Mouse (Mus musculus): Measurements from ENCODE around the gene Setd1b.
A peak's percentile ranks its signal among the peaks of the same experiment; 100 is the strongest.

Gene Setd1b

DNA sequence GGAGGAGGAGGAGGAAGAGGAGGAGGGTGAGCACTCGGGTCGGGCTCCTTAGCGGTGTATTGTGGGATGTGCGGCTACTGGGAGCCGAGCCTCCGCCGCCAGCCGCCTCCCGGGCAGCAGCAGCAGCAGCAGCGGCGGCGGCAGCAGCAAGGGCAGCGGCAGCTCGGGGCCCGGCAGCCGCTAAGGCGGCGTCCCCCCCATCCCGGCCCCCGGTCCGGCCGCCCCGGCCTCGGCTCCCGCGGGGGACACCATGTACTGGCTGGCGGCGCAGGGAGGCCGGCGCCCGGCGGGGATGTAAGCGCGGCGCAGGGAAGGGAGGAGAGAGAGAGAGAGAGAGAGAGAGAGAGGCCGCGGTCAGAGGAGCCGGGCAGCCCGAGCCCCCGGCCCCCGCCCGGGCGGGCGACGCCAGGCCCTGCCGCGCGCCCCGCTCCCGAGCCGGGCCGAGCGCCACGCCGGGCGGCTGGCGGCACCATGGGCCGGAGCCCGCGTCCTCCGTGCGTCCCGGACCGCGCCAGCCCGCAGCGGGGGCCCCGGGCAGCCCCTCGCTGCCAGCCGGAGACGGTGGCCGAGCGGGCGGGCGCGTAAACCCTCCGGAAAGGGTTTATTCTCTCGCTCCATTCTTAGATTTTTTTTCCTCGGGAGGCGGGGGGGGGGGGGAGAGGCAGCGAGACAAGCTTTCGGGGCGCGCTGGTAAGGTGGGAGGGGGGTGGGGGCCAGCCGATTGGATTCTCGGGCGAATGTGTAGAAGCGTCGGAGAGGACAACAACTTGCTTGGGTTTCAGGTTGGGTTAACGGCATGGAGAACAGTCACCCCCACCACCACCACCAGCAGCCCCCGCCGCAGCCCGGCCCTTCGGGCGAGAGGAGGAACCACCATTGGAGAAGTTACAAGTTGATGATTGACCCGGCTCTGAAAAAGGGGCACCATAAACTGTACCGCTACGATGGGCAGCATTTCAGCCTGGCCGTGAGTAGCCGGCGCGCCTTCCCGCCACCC lies at the start of gene Setd1b:
Gene Setd1b, plus strand, starts transcription at position 33 of the 997 bp plus-strand sequence.
- peak; percentile 49 to 58 for DNase-seq

DNA sequence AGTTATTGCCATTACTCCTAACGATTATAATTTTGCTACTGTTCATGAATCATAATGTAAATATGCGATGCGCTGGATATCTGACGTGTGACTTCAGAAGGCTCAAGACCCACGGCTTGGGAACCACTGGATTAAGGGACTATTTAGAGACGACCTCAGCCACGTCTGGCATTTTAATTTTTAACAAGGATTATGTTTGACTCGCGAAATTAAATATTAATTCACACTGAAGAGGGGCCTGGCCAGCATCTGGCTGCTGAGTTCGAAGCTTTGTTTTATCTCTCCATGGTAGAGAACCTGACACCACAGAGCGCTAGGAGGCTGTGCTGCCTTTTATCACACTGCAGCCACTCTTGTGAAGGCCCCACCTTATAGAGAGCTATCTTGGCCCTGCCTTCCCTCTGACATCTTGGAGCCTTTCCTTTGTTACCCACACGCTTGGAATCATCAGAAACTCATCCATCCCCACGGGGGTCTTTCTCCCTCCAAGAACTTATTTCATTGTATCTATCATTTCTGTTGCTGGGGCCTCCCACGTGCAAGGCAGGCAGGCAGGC lies 48.8 kb upstream of the Setd1b start:
- DNase-seq, result no peak

DNA sequence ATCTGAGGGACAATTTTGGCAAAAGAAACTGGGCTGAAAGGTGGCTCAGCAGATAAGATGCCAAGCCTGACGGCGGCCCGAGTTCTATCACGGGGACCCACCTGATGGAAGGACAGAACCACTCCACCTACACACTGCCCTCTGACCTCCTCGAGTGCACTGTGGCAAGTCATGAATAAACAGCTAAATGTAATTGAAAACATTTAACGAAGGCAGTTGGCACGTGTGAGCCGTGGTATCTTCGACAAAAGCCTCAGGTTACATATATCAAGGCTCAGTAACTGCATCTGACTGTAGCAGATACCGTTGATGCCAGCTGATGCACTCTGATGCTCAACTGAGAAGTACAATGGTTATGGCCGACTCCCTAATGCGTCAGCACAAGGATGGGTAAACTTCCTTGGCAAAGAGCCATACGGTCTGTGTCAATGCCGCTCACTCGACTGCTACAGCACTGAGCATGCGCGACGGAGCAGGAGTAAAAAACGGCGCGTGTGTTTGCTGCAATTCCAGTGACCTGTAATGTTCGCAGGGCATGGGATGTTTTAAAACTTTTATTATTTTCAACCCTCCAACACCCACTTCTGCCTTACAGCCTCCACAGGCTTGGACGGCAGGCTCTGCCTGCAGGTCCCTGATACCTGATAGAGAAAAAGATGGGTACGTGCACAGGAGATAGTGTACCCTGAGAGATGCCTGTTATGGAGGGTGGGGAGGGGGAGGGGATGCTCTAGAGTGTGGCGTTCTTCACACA lies 47.6 kb upstream of the Setd1b start:
- DNase-seq, result no peak

DNA sequence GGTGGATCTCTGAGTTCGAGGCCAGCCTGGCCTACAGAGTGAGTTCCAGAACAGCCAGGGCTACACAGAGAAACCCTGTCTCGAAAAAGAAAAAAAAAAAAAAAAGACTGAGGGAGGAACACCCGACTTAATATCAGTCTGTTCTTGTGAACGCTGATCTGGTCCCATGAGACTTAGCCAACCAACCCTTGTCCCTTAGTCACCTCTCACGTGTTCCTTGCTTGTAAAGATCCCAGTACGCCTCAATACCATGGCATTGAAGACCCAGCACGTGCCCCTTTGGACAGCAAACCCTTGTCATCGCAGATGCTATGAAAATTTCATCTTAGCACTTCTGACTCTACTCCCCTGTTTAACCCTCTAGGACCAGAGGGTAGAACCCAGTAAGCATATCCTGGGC lies 45.7 kb upstream of the Setd1b start:
- DNase-seq, result no peak

DNA sequence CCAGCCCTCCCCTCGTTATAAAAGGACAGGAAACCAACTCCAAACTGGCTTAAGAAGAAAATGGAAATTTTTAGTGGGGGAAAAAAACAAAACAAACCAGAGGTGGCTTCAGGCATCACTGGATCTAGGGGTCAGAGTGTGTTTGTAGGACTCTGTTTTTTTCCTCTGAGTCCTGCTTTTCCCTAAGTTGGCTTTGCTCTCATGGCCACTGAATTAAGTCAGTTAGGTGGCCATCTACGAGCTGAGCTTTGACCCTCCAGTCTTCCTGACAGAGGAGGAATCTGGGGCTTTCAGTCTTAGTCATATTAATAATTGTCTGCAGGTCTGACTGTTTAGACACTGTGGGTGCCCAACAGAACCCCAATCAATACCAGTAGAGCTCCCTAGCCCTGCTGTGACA lies 43.5 kb upstream of the Setd1b start:
- no peak for DNase-seq

DNA sequence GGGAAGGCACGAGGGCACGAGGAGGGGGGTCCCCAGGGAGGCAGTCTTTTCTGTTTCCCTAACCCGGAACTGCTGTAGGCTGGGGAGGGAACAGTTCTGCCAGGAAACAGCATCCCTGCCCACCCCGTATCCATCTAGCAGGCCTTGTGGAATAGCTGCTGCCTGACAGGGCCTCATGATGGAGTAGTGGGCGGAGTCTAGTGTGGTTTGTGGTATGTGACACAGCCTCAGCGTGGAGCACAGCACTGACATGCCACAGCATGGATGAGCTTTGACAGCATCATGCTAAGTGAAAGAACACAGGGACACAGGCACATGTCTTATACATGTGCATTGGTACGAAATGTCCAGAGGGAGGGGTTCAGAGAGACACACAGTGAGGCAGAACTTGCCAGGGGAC lies 39.6 kb upstream of the Setd1b start:
- no peak for DNase-seq

DNA sequence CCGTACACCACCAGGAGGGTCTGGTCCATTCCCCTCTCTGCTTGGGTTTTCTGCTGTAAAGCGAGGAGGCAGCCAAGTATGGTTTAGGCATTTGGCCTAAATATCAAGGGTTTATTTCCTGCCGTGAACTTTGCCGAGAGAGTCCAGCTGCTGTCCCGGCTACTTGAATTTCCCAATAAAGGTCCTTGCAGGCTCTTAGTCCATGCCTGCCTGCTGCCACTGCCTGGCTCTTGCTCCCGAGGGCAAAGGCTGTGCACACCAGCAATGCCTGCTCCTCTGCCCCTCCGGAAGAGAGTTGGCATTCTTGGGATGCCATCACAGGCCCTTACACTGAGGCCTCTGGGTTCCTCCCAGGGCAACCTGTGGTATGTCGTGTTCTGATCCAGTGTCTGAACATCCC lies 38.4 kb upstream of the Setd1b start:
- DNase-seq, result no peak

DNA sequence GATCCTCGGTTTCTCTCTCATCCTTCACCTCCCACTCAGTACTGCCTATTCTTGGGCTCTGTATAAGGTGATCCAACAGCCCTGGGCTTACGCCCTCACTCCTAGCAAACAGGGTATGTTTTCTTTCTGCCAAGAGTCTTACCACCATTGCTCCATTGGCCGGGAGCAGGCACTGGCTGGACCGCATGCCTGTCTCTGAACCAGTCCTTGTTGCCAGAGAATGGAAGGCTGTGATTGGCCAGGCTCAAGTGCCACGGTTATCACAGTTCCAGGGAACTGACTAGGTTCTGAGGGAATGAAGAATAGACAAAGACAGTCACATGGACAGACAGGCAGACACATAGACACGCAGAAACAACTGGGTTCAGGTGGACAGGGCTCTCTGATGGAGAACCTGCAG lies 37.2 kb upstream of the Setd1b start:
- DNase-seq, result no peak

DNA sequence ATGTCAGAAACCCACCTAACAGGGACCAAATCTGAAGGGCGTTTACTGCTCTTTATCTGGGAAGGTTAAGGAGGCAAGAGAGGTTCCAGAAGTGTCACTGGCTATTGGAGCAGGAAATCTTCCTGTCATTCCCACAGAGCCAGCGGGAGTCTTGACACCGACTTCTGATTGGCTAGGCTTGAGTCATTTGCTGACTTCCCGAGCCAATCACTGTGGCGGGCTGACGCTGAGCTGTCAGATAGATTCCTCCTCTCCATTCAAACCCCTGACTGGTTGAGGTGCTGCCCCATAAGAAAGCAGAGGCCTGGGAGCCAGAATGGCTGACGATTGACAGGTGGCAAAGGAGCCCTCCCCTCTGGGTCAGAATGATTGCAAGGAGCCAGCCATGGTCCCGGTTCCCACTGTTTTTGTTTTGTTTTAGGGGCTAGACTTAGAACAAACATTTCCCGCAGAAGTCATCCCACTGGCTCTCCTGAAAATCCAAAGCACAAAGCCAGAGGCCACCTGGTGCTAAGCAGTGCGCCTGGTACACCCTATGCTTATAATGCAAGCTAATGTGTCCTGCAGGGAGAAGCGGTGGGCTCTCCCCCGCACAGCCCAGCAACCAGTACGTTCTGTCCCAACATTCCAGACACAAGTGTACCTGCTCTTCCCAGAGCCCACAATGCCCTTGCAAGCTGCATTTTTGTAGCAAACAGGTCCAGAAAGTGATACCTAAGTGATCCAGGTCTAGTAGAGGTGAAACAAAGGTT lies 32.4 kb upstream of the Setd1b start:
- peak; percentile 48 to 49 for DNase-seq

DNA sequence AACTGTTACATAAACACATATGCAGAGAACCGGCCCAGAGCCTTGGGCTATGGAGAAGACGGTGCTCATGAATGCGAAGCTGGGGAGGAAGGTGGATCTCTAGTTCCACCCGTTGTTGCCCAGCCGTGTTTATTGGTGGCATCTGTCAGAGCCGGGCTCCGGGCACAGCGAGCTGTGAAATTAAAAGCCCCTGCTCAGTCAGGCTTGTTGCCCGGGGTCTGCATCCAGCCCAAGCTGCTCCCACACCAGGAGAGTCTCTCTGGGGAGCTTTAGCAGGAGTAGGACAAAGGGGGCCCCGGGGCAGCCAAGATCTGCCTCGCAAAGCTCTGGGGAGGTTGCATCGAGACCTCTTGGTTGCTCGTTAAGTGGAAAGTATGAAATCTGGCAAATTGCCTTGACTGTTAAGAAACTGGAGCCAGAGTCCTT lies 31.7 kb upstream of the Setd1b start:
- no peak for DNase-seq

DNA sequence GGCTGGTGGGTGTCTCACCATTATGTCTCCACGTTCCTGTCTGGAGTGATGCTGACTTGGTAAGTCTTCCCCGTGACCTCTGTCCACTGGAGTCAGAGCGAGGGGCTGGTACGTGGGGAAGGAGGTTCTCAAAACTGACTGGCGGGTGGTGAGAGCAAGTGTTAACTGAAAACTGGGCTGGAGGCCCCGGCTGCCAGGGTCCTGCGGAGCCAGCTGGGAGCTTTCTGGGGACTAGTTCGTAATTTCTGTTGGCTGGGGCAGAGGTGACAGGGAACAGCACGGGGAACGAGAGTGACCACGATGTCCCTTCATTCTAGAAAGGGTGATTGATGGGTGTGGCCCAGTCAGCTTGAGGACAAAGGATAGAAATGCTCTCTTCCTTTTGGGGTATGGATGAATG lies 27.9 kb upstream of the Setd1b start:
- no peak for DNase-seq

DNA sequence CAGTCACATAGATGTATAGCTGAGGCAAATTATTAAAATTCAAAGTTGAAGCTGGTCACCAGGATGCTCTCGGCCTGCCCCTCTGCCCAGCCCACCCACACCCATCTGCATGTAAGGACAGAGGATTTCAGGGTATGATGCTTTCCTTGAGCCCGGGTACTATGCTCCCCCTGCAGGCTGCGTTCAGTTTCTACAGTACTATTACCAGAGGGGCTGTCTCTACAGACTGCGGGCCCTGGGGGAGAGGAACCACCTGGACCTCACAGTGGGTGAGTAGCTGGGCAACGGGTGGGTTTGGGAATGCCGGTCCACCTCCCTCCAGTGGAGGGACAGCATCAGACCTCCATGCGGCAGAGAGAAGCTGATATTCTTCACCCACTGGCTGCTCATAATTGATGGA lies 27.1 kb upstream of the Setd1b start:
- peak in 1 of 2 experiments; percentile 21 for DNase-seq

DNA sequence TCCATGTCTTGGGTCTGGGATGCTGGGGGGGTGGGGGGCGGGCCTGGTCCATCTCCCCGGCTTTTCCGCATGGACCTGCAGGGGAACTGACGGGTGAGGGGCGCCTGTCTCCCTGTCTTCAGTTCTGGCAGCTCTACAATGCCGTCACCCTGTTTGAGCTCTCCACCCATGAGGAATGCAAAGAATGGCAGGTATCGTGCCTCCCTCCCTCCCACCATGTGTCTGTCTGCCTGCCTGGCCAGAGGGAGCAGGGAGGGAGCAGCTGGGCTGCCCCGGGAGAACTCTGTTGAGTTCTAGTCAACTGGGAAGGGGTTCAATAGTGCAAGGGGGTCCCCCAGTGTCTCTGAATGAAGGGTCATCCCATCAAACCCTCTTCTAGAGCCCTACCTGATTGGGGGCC lies 25.9 kb upstream of the Setd1b start:
- no peak for DNase-seq

DNA sequence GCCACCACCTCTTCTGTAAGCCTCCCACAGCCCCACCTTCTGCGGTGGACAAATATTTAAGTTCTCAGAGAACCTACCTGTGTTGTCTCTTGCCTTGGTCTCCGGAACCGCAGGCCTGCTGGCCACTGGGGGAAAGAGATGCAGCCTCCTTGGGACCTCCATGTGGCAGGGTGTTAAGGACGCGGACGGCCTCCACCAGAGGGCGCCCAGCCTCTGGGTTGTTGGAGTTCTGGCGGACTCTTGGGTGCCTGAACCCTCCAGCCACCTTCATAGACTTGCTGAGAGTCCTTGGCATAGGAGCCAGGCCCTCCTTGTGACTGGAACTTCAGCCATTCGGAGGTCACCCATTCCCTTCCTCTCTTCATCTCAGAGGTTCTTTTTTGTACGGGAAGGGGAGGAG lies 24.7 kb upstream of the Setd1b start:
- DNase-seq, result peak; percentile 79 to 83

DNA sequence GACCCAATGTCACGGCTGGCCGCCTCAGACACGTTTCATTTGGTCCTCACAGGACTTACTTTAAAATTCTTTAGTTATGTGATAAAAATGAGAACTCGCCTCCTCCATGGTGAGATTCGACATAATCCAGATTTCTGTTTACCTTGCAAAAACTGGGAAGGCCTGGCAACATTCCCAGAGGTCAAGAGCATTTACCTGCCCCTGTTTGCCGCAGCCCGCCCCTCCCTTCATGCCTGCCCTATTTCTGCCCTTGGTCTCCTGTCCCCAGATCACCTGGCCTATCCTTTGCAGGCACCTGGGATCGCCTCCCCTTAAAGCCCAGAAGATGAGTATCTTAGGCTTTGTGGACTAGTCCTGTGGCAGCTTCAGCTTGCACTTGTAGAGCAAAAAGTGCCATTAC lies 24.2 kb upstream of the Setd1b start:
- DNase-seq, result no peak

DNA sequence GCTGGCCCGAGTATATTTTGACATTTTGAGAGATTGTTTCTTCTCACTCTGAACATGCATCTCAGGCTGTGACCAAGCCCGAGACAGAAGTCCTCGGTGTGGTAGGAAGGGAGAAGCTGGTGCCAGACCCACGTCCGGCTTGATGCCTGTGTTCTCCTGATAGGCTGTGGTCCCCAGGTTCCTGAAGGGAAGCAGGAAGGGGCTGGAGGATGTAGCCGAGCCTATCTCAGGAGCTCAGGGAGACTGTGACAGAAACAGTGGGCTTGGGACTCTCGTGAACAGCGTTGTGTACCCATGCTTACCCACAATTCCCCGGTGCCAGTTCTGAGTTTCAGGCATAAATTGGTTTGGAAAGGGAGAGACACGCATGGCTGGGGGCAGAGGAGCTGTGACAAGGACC lies 23.2 kb upstream of the Setd1b start:
- no peak for DNase-seq

DNA sequence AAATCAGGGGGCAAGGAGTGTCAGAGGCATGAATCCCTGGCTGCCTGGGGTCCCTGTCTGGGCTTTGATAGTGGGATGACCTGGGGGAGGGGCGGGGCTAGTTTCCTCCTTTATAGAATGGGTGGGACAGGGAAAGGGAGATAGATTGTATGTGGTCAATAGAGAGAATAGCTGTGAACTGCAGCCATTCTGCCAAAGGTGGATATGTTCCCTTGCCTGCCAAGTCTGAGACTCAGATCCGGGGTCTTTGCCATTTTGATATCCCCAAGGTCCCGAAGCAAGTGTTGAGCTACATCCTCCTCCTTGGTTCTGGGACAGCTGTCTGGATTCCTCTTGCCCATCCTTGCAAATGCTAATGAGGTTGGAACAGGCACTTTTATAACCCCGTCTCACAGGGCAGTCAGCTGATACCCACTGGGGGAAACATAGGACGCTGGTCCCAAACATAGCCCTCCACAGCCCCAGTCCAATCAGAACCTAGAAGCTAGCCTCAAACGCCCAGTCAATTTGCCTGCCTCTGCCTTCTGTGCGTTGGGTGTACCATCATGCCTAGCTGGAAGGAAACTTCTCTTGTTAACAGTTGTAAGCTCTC lies 21.3 kb upstream of the Setd1b start:
- DNase-seq, result no peak

DNA sequence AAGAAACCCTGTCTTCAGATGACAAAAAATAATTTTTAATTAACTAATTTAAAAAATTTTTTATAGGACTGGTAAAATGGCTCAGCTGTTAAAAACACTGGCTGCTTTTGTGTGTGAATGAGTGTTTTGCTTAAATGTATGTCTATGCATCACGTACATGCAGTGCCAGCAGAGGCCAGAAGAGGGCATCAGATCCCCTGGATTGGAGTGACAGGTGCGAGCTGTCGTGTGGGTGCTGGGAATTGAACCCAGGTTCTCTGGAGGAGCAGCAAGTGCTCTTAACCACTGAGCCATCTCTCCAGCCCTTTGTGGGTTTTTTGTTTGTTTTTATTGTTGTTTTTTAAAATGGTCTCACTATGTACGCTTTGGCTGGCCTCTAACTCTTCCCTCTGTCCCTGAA lies 19.8 kb upstream of the Setd1b start:
- no peak for DNase-seq

DNA sequence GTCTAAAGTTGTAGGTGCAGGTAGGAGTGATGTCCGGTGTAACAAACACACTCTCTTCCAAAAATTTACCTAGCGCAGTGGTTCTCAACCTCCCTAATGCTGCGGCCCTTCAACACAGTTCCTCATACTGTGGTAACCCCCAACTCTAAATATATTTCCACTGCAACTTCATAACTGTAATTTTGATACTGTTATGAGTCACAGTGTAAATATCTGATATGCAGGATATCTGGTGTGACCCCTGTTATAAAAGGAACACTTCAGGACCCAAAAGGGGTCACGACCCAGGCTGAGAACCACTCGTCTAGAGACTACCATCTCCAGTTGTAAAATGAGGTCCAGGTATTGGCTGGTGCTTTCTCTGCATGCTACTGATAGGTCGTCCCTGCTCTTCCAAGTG lies 16.9 kb upstream of the Setd1b start:
- DNase-seq, result no peak

DNA sequence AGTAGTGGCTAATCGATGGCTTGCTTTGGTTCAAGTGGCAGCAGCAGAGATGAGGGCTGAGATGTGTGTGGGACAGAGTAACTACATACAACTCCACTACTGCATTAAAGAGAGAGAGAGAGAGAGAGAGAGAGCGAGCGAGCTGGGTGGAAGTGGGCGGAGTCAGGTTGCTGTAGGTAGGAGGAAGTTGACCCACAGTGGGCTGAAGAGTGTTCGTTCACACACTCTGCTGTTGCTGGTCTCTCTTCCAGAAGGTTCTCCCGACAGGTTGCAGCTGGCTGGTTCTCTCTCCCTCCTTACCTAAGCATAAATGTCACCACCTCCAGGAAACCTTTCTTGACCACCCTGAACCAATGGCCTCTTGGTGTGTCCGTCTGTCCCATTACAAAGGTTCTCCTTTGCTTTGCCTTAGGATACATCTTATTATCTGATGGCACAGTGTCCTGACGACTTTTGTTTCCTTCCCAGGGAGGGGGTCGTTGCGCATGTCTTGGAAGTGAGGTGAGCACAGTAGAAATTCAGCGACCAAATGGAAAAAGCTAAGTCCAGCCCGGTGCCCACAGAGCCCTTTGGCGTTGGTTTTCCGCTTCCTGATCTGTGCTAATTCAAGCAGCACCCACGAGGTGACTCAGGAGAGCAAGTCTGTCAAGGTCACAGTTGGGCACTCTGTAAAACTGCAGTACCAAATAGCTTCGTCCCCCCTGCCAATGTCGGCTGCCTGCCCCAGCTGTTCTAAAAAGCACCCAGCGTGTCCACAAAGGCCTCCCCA lies 16.2 kb upstream of the Setd1b start:
- no peak for DNase-seq

DNA sequence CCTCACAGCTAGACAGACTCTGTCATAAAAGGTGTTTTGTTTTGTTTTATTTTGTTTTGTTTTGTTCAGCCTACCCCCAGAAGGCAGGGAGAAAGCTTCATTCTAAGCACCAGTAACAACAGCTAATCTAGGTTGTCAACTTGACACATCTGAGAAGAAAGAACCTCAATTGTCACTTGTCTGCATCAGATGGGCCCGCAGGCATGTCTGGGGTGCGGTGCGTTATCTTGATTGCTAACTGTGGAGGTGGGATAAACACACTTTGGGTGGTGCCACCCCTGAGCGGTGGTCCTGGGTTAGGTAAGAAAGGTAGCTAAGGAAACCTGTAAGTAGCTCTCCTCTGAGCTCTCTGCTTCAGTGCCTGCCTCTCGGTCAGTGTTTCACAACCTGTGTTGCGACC lies 15.0 kb upstream of the Setd1b start:
- no peak for DNase-seq
